Mouse (Mus musculus) ES-E14 (cell line): ENCODE measurements around the gene Mapk8ip3. TPM values are rescaled to one million over a fixed set of nuclear protein-coding genes. Genes with fewer than 3 reads are reported as not detected.

Experiments
- DNase-seq: peaks from one replicate; pipeline ENCODE4 v3.0.0-alpha.2; 2013; ENCODE audit warnings: low read depth, low spot score
- H3K27ac ChIP-seq: 2 replicates; pipeline ENCODE4 v1.5.1; 2012; ENCODE audit warnings: low read depth, mild to moderate bottlenecking, low read length, moderate library complexity, mixed read lengths; ENCODE audit not compliant: poor library complexity, insufficient read depth, severe bottlenecking
- H3K36me3 ChIP-seq: 2 replicates; pipeline ENCODE4 v1.6.1; 2012; ENCODE audit warnings: mild to moderate bottlenecking, low read length, moderate library complexity, mixed read lengths; ENCODE audit not compliant: control insufficient read depth, poor library complexity, insufficient read depth, severe bottlenecking
- H3K4me1 ChIP-seq, 2 experiments: fragments of 150-350 bp in 1 of 2; sonication (generic) in 1 of 2; 2 replicates each; pipeline ENCODE4 v1.6.1; 2012; ENCODE audit warnings: low read length in 2 of 2, mild to moderate bottlenecking in 1 of 2, mixed read lengths in 1 of 2; ENCODE audit not compliant: control insufficient read depth in 2 of 2, insufficient read depth in 2 of 2, poor library complexity in 1 of 2
- H3K4me3 ChIP-seq, 2 experiments: fragments of 150-350 bp in 1 of 2; sonication (generic) in 1 of 2; 2 replicates each; pipeline ENCODE4 v1.5.1; 2012; ENCODE audit warnings: low read length in 2 of 2, low read depth in 1 of 2, mild to moderate bottlenecking in 1 of 2, mixed read lengths in 1 of 2; ENCODE audit not compliant: insufficient read depth in 1 of 2, poor library complexity in 1 of 2, severe bottlenecking in 1 of 2
- H3K9ac ChIP-seq: 2 replicates; pipeline ENCODE4 v1.6.1; 2012; ENCODE audit warnings: low read depth, mild to moderate bottlenecking, low read length, mixed read lengths; ENCODE audit not compliant: poor library complexity, insufficient read depth, severe bottlenecking
- H3K9me3 ChIP-seq: fragments of 150-350 bp; sonication (generic); 2 replicates; pipeline ENCODE4 v1.6.1; 2012; ENCODE audit warnings: low read depth, mild to moderate bottlenecking, low read length; ENCODE audit not compliant: control insufficient read depth, insufficient read depth
- CHD2 ChIP-seq: IDR thresholded peaks from 2 replicates; pipeline ENCODE4 v1.6.1; 2014; ENCODE audit warnings: mild to moderate bottlenecking, low read depth, low read length, inconsistent platforms
- HCFC1 ChIP-seq: IDR thresholded peaks from 2 replicates; pipeline ENCODE4 v1.6.1; 2012; ENCODE audit warnings: low read length, inconsistent platforms, borderline replicate concordance; ENCODE audit not compliant: insufficient read depth
- MAFK ChIP-seq: IDR thresholded peaks from 2 replicates; pipeline ENCODE4 v1.6.1; 2014; ENCODE audit warnings: mild to moderate bottlenecking, low read depth, low read length, inconsistent platforms; ENCODE audit not compliant: insufficient read depth
- ZC3H11A ChIP-seq: IDR thresholded peaks from 2 replicates; pipeline ENCODE4 v1.6.1; 2012; ENCODE audit warnings: low read depth, mild to moderate bottlenecking, inconsistent platforms, low read length, borderline replicate concordance
- ZNF384 ChIP-seq: IDR thresholded peaks from 2 replicates; pipeline ENCODE4 v1.6.1; 2012; ENCODE audit warnings: low read depth, low read length, inconsistent platforms
- in situ Hi-C, 2 experiments: fragments of 600-800 bp; cut with MboI; formaldehyde crosslinking; loops; one replicate each; pipeline ENCODE4 v1.15.1; 2025; ENCODE audit warnings: low sequenced_read_pairs in 2 of 2, inconsistent platforms in 1 of 2; ENCODE audit not compliant: unreplicated experiment in 2 of 2
- total RNA-seq: library from RNA; depleted of rRNA; stranded (reverse); fragments of 300-350 nt; gene quantifications from 2 replicates; pipeline ENCODE4 v1.2.3, GENCODE M21; 2012

The Mapk8ip3 gene
- total RNA-seq, 1 experiment, result 55.7 TPM

- Histone ChIP-seq H3K27ac (no peak overlapping the region), H3K9me3 (no peaks in the 10 kb centered on the region), H3K36me3 (peaks cover 9% of the 10 kb centered on the region; the same call in 1 of the 2 replicates), H3K4me1 (peaks cover 0 to 7% of the 10 kb centered on the region in 2 experiments; a peak in 1 of 4 replicates), H3K4me3 (no peak overlapping the region), H3K9ac (no peak overlapping the region)
- in situ Hi-C loops, result no loop called here
- DNase-seq, result no peak
- TF ChIP-seq ZC3H11A, result no peak
- no peak for TF ChIP-seq ZNF384
- TF ChIP-seq MAFK, result no peak
- TF ChIP-seq CHD2, result no peak
- TF ChIP-seq HCFC1, result no peak
Measured at GRCm38 (mm10) chr17:24860076-24860475, 76.7 kb downstream of the Mapk8ip3 start.

GRCm38 (mm10) chr17:24858967-24859366 is 77.8 kb downstream of the Mapk8ip3 start:
- Histone ChIP-seq H3K9ac (no peak overlapping the region), H3K9me3 (no peaks in the 10 kb centered on the region), H3K4me3 (no peak overlapping the region), H3K4me1 (peaks cover 0 to 7% of the 10 kb centered on the region in 2 experiments; a peak in 1 of 4 replicates), H3K27ac (no peak overlapping the region), H3K36me3 (peaks cover 9% of the 10 kb centered on the region; the same call in 1 of the 2 replicates)
- no peak for TF ChIP-seq HCFC1
- no peak for TF ChIP-seq MAFK
- no peak for TF ChIP-seq ZNF384
- no peak for TF ChIP-seq ZC3H11A
- no peak for TF ChIP-seq CHD2
- no peak for DNase-seq
- in situ Hi-C loops, result no loop called here

DNA sequence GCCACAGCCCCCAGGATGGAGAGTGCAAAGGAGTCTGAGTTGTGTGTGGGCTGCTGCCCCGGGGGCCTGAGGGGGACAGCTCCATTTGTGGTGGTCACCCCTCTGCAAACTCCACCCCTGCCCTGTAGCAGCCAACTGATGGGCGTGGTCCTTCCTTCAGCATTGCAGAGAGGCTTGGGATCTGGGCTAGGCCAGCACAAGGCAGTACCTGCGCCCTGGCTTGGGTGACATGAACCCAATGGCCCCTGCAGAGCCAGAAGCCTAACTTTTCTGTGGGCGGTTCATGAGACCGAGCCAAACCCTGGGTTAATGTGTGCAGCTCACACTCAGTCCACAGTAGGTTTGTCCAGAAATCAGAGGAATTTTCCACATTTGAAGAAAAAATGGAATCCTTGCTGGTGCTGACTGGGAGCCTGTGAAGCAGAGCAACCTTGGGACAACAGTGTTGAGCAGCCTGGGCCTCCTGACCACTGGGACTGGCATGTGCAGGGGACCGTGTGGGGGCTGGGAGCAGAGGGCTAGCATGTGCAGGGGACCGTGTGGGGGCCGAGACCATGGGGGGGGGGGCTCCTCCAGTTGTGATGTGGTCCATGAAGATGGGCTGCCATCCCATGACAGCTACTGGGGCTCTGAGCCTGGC is 78.8 kb downstream of the Mapk8ip3 start:
- Histone ChIP-seq H3K9ac (no peak overlapping the region), H3K4me1 (peaks cover 0 to 7% of the 10 kb centered on the region in 2 experiments; a peak in 1 of 4 replicates), H3K4me3 (no peak overlapping the region), H3K36me3 (peaks cover 9% of the 10 kb centered on the region; the same call in 1 of the 2 replicates), H3K27ac (no peak overlapping the region), H3K9me3 (no peaks in the 10 kb centered on the region)
- in situ Hi-C loops, result no loop called here
- no peak for TF ChIP-seq CHD2
- TF ChIP-seq ZC3H11A, result no peak
- DNase-seq, result no peak

DNA sequence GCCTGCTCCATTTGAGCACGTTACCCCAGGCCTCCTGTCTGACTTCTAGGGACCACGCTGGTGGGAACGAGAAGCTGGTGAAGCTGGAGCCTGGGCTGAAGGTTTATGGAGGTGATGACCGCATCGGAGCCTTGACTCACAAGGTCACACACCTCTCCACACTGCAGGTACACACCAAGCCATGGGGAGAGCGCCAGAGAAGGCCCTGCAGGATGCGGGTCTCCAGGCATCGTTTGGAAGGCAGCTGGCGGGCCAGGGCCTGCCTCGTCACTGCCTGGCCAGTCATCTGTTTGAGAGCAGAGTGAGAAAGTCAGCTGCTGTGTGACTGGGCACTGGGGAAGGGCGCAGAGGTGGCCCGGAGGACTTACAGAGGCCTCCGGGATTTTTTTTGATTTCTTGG is 80.2 kb downstream of the Mapk8ip3 start:
- H3K4me3 ChIP-seq, result no peak overlapping the region
- H3K27ac ChIP-seq, result no peak overlapping the region; the same call in 1 of the 2 replicates
- no peaks in the 10 kb centered on the region for H3K9me3 ChIP-seq
- in situ Hi-C loops, result no loop called here
- no peak overlapping the region for H3K9ac ChIP-seq
- peaks cover 0 to 7% of the 10 kb centered on the region in 2 experiments; a peak in 1 of 4 replicates for H3K4me1 ChIP-seq
- TF ChIP-seq CHD2 (no peak), ZC3H11A (no peak), HCFC1 (no peak), MAFK (no peak), ZNF384 (no peak)
- H3K36me3 ChIP-seq, result peaks cover 8% of the 10 kb centered on the region; the same call in 1 of the 2 replicates
- DNase-seq, result no peak
